Mouse (Mus musculus): ENCODE measurements at regions not wholly inside any gene's neighbourhood (a gene's known extent, or its start where the extent isn't known, plus 50 kb on each side); places are given as distances from the start of the nearest gene placed in this dataset.

GRCm38 (mm10) chr8:50387189-50387588 lies 1543.4 kb upstream of the Tenm3 start:
- no peak overlapping the region for H3K27ac ChIP-seq (ENCODE audit: low read depth)
- H3K9me3 ChIP-seq (ENCODE audit: low read length), result no peaks in the 10 kb centered on the region
- DNase-seq (no peak), ATAC-seq (no peak)
- H3K4me3 ChIP-seq (ENCODE audit: low read depth, low read length), result no peak overlapping the region
- H3K27me3 ChIP-seq (ENCODE audit: insufficient read depth, low read length), result no peaks in the 10 kb centered on the region
- no peak for TF ChIP-seq CTCF (IDR thresholded peaks at IDR 0.05; ENCODE audit: low read depth)
- no peak for TF ChIP-seq EP300 (IDR thresholded peaks at IDR 0.05; ENCODE audit: low read depth)
- H3K9ac ChIP-seq (replicated peaks), result no peak overlapping the region
- 70% methylated on average over 7 of the region's 7 CpGs for WGBS (ENCODE audit: insufficient replicate concordance)
- no peaks in the 10 kb centered on the region for H3K4me1 ChIP-seq (ENCODE audit: insufficient read depth)
- H3K4me2 ChIP-seq (ENCODE audit: low read depth, low read length), result no peak overlapping the region
- H3K36me3 ChIP-seq (replicated peaks; ENCODE audit: insufficient read depth, low read length), result no peaks in the 10 kb centered on the region

DNA sequence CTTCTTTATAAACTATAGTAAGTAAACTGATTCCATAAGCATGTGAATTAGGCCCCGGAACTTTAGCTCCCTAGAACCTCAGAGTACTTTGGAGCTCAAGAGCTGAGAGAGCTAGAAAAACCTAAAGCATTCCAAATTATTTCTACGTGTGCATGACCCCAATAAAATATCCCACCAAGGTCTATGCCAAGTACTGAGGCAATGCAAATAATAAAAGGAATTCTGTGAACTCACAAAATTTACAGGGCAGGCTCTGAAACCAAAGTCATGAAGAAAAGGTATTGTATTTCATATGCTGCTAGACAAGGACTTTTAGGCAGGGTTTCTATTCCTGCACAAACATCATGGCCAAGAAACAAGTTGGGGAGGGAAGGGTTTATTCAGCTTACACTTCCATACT lies 1539.9 kb upstream of the Tenm3 start:
- Histone ChIP-seq H3K4me3 (ENCODE audit: low read depth, low read length) (no peak overlapping the region), H3K9me3 (ENCODE audit: low read length) (no peaks in the 10 kb centered on the region), H3K27me3 (ENCODE audit: insufficient read depth, low read length) (no peaks in the 10 kb centered on the region), H3K4me2 (ENCODE audit: low read depth, low read length) (no peak overlapping the region), H3K4me1 (ENCODE audit: insufficient read depth) (no peaks in the 10 kb centered on the region), H3K36me3 (replicated peaks; ENCODE audit: insufficient read depth, low read length) (no peaks in the 10 kb centered on the region), H3K27ac (ENCODE audit: low read depth) (no peak overlapping the region), H3K9ac (replicated peaks) (no peak overlapping the region)
- WGBS (ENCODE audit: insufficient replicate concordance), result 77% methylated on average over 2 of the region's 2 CpGs
- no peak for TF ChIP-seq CTCF (IDR thresholded peaks at IDR 0.05; ENCODE audit: low read depth)
- no peak for TF ChIP-seq EP300 (IDR thresholded peaks at IDR 0.05; ENCODE audit: low read depth)
- no peak for DNase-seq
- ATAC-seq, result no peak

- TF ChIP-seq CTCF (IDR thresholded peaks at IDR 0.05; ENCODE audit: low read depth) (no peak), EP300 (IDR thresholded peaks at IDR 0.05; ENCODE audit: low read depth) (no peak)
- H3K4me2 ChIP-seq (ENCODE audit: low read depth, low read length), result no peak overlapping the region
- no peak overlapping the region for H3K4me3 ChIP-seq (ENCODE audit: low read depth, low read length)
- H3K36me3 ChIP-seq (replicated peaks; ENCODE audit: insufficient read depth, low read length), result no peaks in the 10 kb centered on the region
- no peaks in the 10 kb centered on the region for H3K27me3 ChIP-seq (ENCODE audit: insufficient read depth, low read length)
- DNase-seq, result no peak
- H3K4me1 ChIP-seq (ENCODE audit: insufficient read depth), result no peaks in the 10 kb centered on the region
- WGBS (ENCODE audit: insufficient replicate concordance), result 65% methylated on average over 4 of the region's 4 CpGs
- no peak overlapping the region for H3K9ac ChIP-seq (replicated peaks)
- no peaks in the 10 kb centered on the region for H3K9me3 ChIP-seq (ENCODE audit: low read length)
- H3K27ac ChIP-seq (ENCODE audit: low read depth), result no peak overlapping the region
- no peak for ATAC-seq
Measured at GRCm38 (mm10) chr8:50379745-50380144, 1536.0 kb upstream of the Tenm3 start.

DNA sequence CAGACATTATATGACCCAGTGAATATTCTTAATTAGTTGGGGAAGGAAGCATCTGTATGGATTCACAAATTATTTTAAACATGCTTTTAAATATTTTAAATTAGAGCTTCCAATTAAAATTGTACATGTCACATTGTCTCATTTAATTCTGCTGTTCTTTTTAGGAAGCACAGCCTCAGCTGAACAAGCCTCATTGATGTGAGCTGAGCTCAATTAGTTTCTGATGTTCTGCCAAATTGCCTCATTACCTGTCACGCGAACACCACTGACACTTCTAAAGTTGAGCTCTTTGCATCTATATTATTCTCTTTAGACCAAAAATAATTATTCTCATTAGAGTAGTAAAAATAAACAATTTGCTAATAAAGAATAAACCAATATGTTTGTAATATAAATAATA lies 1530.0 kb upstream of the Tenm3 start:
- Histone ChIP-seq H3K4me1 (ENCODE audit: insufficient read depth) (no peaks in the 10 kb centered on the region), H3K4me3 (ENCODE audit: low read depth, low read length) (no peak overlapping the region), H3K4me2 (ENCODE audit: low read depth, low read length) (no peak overlapping the region), H3K9me3 (ENCODE audit: low read length) (no peaks in the 10 kb centered on the region), H3K9ac (replicated peaks) (no peak overlapping the region), H3K27ac (ENCODE audit: low read depth) (no peak overlapping the region), H3K36me3 (replicated peaks; ENCODE audit: insufficient read depth, low read length) (no peaks in the 10 kb centered on the region), H3K27me3 (ENCODE audit: insufficient read depth, low read length) (no peaks in the 10 kb centered on the region)
- DNase-seq (no peak), ATAC-seq (no peak)
- 88% methylated on average over 2 of the region's 2 CpGs for WGBS (ENCODE audit: insufficient replicate concordance)
- TF ChIP-seq CTCF (IDR thresholded peaks at IDR 0.05; ENCODE audit: low read depth), result no peak
- TF ChIP-seq EP300 (IDR thresholded peaks at IDR 0.05; ENCODE audit: low read depth), result no peak

GRCm38 (mm10) chr8:50326485-50326884 lies 1482.7 kb upstream of the Tenm3 start:
- ATAC-seq (no peak), DNase-seq (no peak)
- no peaks in the 10 kb centered on the region for H3K36me3 ChIP-seq (replicated peaks; ENCODE audit: insufficient read depth, low read length)
- no peaks in the 10 kb centered on the region for H3K27me3 ChIP-seq (ENCODE audit: insufficient read depth, low read length)
- no peak overlapping the region for H3K27ac ChIP-seq (ENCODE audit: low read depth)
- WGBS (ENCODE audit: insufficient replicate concordance), result 79% methylated on average over 3 of the region's 3 CpGs
- TF ChIP-seq EP300 (IDR thresholded peaks at IDR 0.05; ENCODE audit: low read depth) (no peak), CTCF (IDR thresholded peaks at IDR 0.05; ENCODE audit: low read depth) (no peak)
- H3K9ac ChIP-seq (replicated peaks), result no peak overlapping the region
- H3K4me3 ChIP-seq (ENCODE audit: low read depth, low read length), result no peak overlapping the region
- no peaks in the 10 kb centered on the region for H3K4me1 ChIP-seq (ENCODE audit: insufficient read depth)
- no peaks in the 10 kb centered on the region for H3K9me3 ChIP-seq (ENCODE audit: low read length)
- no peak overlapping the region for H3K4me2 ChIP-seq (ENCODE audit: low read depth, low read length)

DNA sequence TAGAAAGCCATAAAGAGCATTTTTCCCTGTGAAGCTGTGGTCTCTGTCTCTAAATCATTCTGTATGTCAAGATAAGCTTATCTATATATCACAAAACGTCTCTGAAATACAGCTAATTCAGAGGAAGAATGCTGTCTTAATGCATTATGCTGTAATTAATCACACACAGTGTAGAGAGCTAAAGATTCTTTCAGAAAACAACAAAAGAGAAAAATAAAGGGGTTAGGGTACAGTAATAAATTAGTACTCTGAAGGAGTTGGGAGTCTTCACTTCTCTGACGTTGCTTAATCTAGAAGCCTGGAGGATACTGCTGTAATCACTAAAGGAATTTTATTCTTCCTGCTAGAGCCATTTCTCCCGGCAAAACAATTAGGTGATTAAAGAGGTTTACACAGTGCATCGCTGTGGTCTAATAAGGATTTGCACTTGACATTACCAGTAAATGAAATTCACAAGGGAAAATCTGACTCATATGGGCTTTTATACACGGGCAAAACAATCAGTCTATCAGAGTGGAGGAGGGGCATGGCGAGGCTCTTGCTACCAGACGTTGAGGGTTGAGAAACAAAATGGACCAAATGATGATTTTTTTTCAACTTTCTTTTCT lies 1477.7 kb upstream of the Tenm3 start:
- WGBS (ENCODE audit: insufficient replicate concordance), result 34% methylated on average over 7 of the region's 7 CpGs
- Histone ChIP-seq H3K9me3 (ENCODE audit: low read length) (no peaks in the 10 kb centered on the region), H3K4me1 (ENCODE audit: insufficient read depth) (no peaks in the 10 kb centered on the region), H3K36me3 (replicated peaks; ENCODE audit: insufficient read depth, low read length) (no peaks in the 10 kb centered on the region), H3K9ac (replicated peaks) (no peak overlapping the region), H3K4me2 (ENCODE audit: low read depth, low read length) (no peak overlapping the region), H3K4me3 (ENCODE audit: low read depth, low read length) (no peak overlapping the region), H3K27me3 (ENCODE audit: insufficient read depth, low read length) (no peaks in the 10 kb centered on the region), H3K27ac (ENCODE audit: low read depth) (no peak overlapping the region)
- DNase-seq, result no peak
- TF ChIP-seq EP300 (IDR thresholded peaks at IDR 0.05; ENCODE audit: low read depth) (no peak), CTCF (IDR thresholded peaks at IDR 0.05; ENCODE audit: low read depth) (no peak)
- no peak for ATAC-seq

- ATAC-seq, result no peak
- no peaks in the 10 kb centered on the region for H3K27me3 ChIP-seq (ENCODE audit: insufficient read depth, low read length)
- no peaks in the 10 kb centered on the region for H3K36me3 ChIP-seq (replicated peaks; ENCODE audit: insufficient read depth, low read length)
- DNase-seq, result no peak
- H3K9me3 ChIP-seq (ENCODE audit: low read length), result no peaks in the 10 kb centered on the region
- H3K9ac ChIP-seq (replicated peaks), result no peak overlapping the region
- TF ChIP-seq EP300 (IDR thresholded peaks at IDR 0.05; ENCODE audit: low read depth), result no peak
- no peak for TF ChIP-seq CTCF (IDR thresholded peaks at IDR 0.05; ENCODE audit: low read depth)
- no peak overlapping the region for H3K27ac ChIP-seq (ENCODE audit: low read depth)
- H3K4me2 ChIP-seq (ENCODE audit: low read depth, low read length), result no peak overlapping the region
- H3K4me3 ChIP-seq (ENCODE audit: low read depth, low read length), result no peak overlapping the region
- WGBS (ENCODE audit: insufficient replicate concordance), result 28% methylated on average over 1 of the region's 1 CpGs
- no peaks in the 10 kb centered on the region for H3K4me1 ChIP-seq (ENCODE audit: insufficient read depth)
Measured at GRCm38 (mm10) chr8:50316641-50317040, 1472.9 kb upstream of the Tenm3 start.
